Comparison of ENCODE assay signal across 8 mouse cellular contexts in genomic region chr1:24679071-24679470, GRCm38 (mm10). TPM values are rescaled to one million over a fixed set of nuclear protein-coding genes. Genes with fewer than 3 reads are reported as not detected.
DNase-seq lines count a peak whose midpoint lies in the region; ATAC-seq and TF ChIP-seq lines count a peak whose summit lies in the region.

No protein-coding gene starts in this region.

- H3K36me3 ChIP-seq in heart, postnatal 0 days (replicated peaks; ENCODE audit: control insufficient read depth, insufficient read depth, low read length): no peaks in the 10 kb centered on the region
- no peaks in the 10 kb centered on the region for H3K36me3 ChIP-seq in liver, embryonic 14.5 days (replicated peaks; ENCODE audit: control insufficient read depth, insufficient read depth, low read depth)
- no peaks in the 10 kb centered on the region for H3K36me3 ChIP-seq in neural tube, embryonic 15.5 days

- H3K4me1 ChIP-seq in heart, postnatal 0 days (ENCODE audit: control insufficient read depth, insufficient read depth): no peaks in the 10 kb centered on the region; the same call in 1 of the 2 replicates
- H3K4me1 ChIP-seq in liver, embryonic 14.5 days (replicated peaks; ENCODE audit: control insufficient read depth in 2 of 2, insufficient read depth in 2 of 2, low read length in 1 of 2): peaks cover 0 to 5% of the 10 kb centered on the region in 2 experiments; a peak in 1 of 4 replicates
- peaks cover 18% of the 10 kb centered on the region for H3K4me1 ChIP-seq in neural tube, embryonic 15.5 days

- H3K27me3 ChIP-seq in heart, postnatal 0 days (ENCODE audit: control insufficient read depth, insufficient read depth, low read length): no peaks in the 10 kb centered on the region
- no peaks in the 10 kb centered on the region for H3K27me3 ChIP-seq in liver, embryonic 14.5 days (ENCODE audit: control insufficient read depth, insufficient read depth, low read length)
- no peaks in the 10 kb centered on the region for H3K27me3 ChIP-seq in neural tube, embryonic 15.5 days (replicated peaks)

- no peaks in the 10 kb centered on the region for H3K9me3 ChIP-seq in heart, postnatal 0 days (replicated peaks; ENCODE audit: control insufficient read depth, low read length)
- H3K9me3 ChIP-seq in liver, embryonic 14.5 days (ENCODE audit: control insufficient read depth, low read length): no peaks in the 10 kb centered on the region
- H3K9me3 ChIP-seq in neural tube, embryonic 15.5 days (replicated peaks): no peaks in the 10 kb centered on the region

- H3K27ac ChIP-seq in heart, postnatal 0 days (ENCODE audit: low read depth): peak overlapping the region; percentile 52
- H3K27ac ChIP-seq in liver, embryonic 14.5 days: no peak overlapping the region
- H3K27ac ChIP-seq in neural tube, embryonic 15.5 days (replicated peaks): peak overlapping the region; percentile 87

- no peak for TF ChIP-seq CTCF in heart, postnatal 0 days (IDR thresholded peaks at IDR 0.05; ENCODE audit: low read depth)
- TF ChIP-seq CTCF in liver, embryonic 14.5 days (IDR thresholded peaks at IDR 0.05; ENCODE audit: low read depth): no peak

- H3K4me3 ChIP-seq in heart, postnatal 0 days (ENCODE audit: low read depth, low read length): peak overlapping the region; percentile 67
- peak overlapping the region; percentile 75 to 76 for H3K4me3 ChIP-seq in liver, embryonic 14.5 days (ENCODE audit: insufficient read depth in 1 of 2, low read depth in 2 of 2, low read length in 2 of 2)
- H3K4me3 ChIP-seq in neural tube, embryonic 15.5 days (replicated peaks): peak overlapping the region; percentile 82

- H3K4me2 ChIP-seq in heart, postnatal 0 days (ENCODE audit: low read depth, low read length): peak overlapping the region; percentile 70
- peak overlapping the region; percentile 75 for H3K4me2 ChIP-seq in liver, embryonic 14.5 days (ENCODE audit: low read depth)
- peak overlapping the region; percentile 67 for H3K4me2 ChIP-seq in neural tube, embryonic 15.5 days

- WGBS in heart, postnatal 0 days: 3% methylated on average over 13 of the region's 13 CpGs
- 4% methylated on average over 13 of the region's 13 CpGs for WGBS in liver, embryonic 14.5 days (ENCODE audit: insufficient replicate concordance)
- WGBS in neural tube, embryonic 15.5 days: 2% methylated on average over 12 of the region's 13 CpGs

- peak; percentile 27 for ATAC-seq in heart, postnatal 0 days (ENCODE audit: insufficient read depth, low read depth)
- peak; percentile 29; the same call in 1 of the 2 replicates for ATAC-seq in liver, embryonic 14.5 days (ENCODE audit: insufficient read depth)
- peak; percentile 51 for ATAC-seq in neural tube, embryonic 15.5 days (ENCODE audit: low FRiP score)

- TF ChIP-seq EP300 in heart, postnatal 0 days (IDR thresholded peaks at IDR 0.05; ENCODE audit: low read depth): no peak
- no peak for TF ChIP-seq EP300 in liver, embryonic 14.5 days (IDR thresholded peaks at IDR 0.05; ENCODE audit: low read depth)

- H3K9ac ChIP-seq in heart, postnatal 0 days (replicated peaks; ENCODE audit: low read depth, low read length): peak overlapping the region; percentile 74
- peak overlapping the region; percentile 69 for H3K9ac ChIP-seq in liver, embryonic 14.5 days (replicated peaks)
- H3K9ac ChIP-seq in neural tube, embryonic 15.5 days (replicated peaks): peak overlapping the region; percentile 84

- DNase-seq in cerebellum, adult 9-10 months: peak; percentile 66
- DNase-seq in cerebellum, postnatal 36 days: no peak
- peak; percentile 25 for DNase-seq in ES-CJ7 (ENCODE audit: low read depth, low spot score)
- DNase-seq in heart, postnatal 0 days (ENCODE audit: low spot score): peak; percentile 32
- DNase-seq in liver, embryonic 14.5 days (ENCODE audit: low read depth in 3 of 3, low spot score in 3 of 3): peak in 1 of 3 experiments; percentile 13
- DNase-seq in layer of hippocampus, adult 11-12 months (ENCODE audit: low spot score): no peak
- no peak for DNase-seq in left cerebral cortex, adult 11 months (ENCODE audit: low spot score)

RNA-seq across cellular contexts. Expression of gene Lmbrd1, which starts 0.6 kb away (rescaled TPM):
- total RNA-seq in heart, postnatal 0 days (2014; rRNA removed; ENCODE audit: low replicate concordance): 11.2 and 35.1 TPM in 2 replicates
- polyA plus RNA-seq in heart, postnatal 0 days (2015; fragmentation: Nextera tagmentation; extraction: Ambion mirVana): 28.9 and 35.5 TPM in 2 replicates
- 3.8 and 5.9 TPM in 2 replicates for polyA plus RNA-seq in liver, embryonic 14.5 days (2012; rRNA removed)
- 12.6 and 13.9 TPM in 2 replicates for polyA plus RNA-seq in liver, embryonic 14.5 days (2014; fragmentation: Nextera tagmentation; extraction: Ambion mirVana)
- polyA plus RNA-seq in neural tube, embryonic 15.5 days (2015; fragmentation: Nextera tagmentation; extraction: Ambion mirVana): 48.9 and 49.7 TPM in 2 replicates

Comparison
In these comparisons a context has a peak if more than half of its experiments do, and no peak if none do; other contexts are left out.
1. DNase-seq: peak in cerebellum, adult 9-10 months (single experiment), ES-CJ7 (single experiment) and heart, postnatal 0 days (single experiment); none in cerebellum, postnatal 36 days (0 of 2), layer of hippocampus, adult 11-12 months (single experiment) and left cerebral cortex, adult 11 months (single experiment).
2. Peak in every context shown above with its lines, with median percentiles within 50 percentile points of each other: ATAC-seq, H3K4me2 ChIP-seq, H3K4me3 ChIP-seq and H3K9ac ChIP-seq.